Mouse (Mus musculus) A20 (cell line): ENCODE results near the gene A730046J19Rik.

ENCODE experiments used
- DNase-seq: peaks from one replicate; pipeline ENCODE4 v3.0.0-alpha.2; 2011; ENCODE audit warnings: low read depth, low spot score

The A730046J19Rik gene

GRCm38 (mm10) chrX:144153523-144153922, at the start of gene A730046J19Rik:
Gene A730046J19Rik (plus strand): TSS chrX:144153695.
- no peak for DNase-seq

GRCm38 (mm10) chrX:144104619-144105416, 48.7 kb upstream of the A730046J19Rik start:
- no peak for DNase-seq

- DNase-seq: no peak
These were observed 17.2 kb upstream of the A730046J19Rik start for GRCm38 (mm10) chrX:144136281-144136680.

GRCm38 (mm10) chrX:144149987-144150386, 3.5 kb upstream of the A730046J19Rik start:
- DNase-seq: no peak

- no peak for DNase-seq
These were observed 616 bp downstream of the A730046J19Rik start for GRCm38 (mm10) chrX:144154111-144154510.

- no peak for DNase-seq
These were observed 9.4 kb downstream of the A730046J19Rik start for GRCm38 (mm10) chrX:144162936-144163335.
